Mouse (Mus musculus) liver, adult 2 months (tissue): ENCODE measurements around the gene Zfp719. TPM values are rescaled to one million over a fixed set of nuclear protein-coding genes. Genes with fewer than 3 reads are reported as not detected.

Experiments
- DNase-seq: peaks from one replicate; pipeline ENCODE4 v3.0.0-alpha.2; 2011; ENCODE audit warnings: low read depth, low spot score; ENCODE audit errors: extremely low read depth
- H3K27ac ChIP-seq: fragments of 200-500 bp; replicated peaks from 2 replicates; pipeline ENCODE4 v1.5.1; 2012; ENCODE audit warnings: low read depth, mild to moderate bottlenecking, control low read depth, inconsistent platforms, low read length; ENCODE audit not compliant: insufficient read depth
- H3K27me3 ChIP-seq: fragments of 200-500 bp; 2 replicates; pipeline ENCODE4 v1.6.1; 2012; ENCODE audit warnings: mild to moderate bottlenecking, moderate library complexity, low read length, inconsistent platforms; ENCODE audit not compliant: control insufficient read depth, insufficient read depth
- H3K36me3 ChIP-seq: fragments of 200-500 bp; 2 replicates; pipeline ENCODE4 v1.6.1; 2012; ENCODE audit warnings: low read length, inconsistent platforms; ENCODE audit not compliant: control insufficient read depth, insufficient read depth
- H3K4me1 ChIP-seq: fragments of 200-500 bp; 2 replicates; pipeline ENCODE4 v1.6.1; 2011; ENCODE audit warnings: low read length; ENCODE audit not compliant: control insufficient read depth, insufficient read depth
- H3K4me3 ChIP-seq: fragments of 200-500 bp; 2 replicates; pipeline ENCODE4 v1.5.1; 2011; ENCODE audit warnings: low read depth, mild to moderate bottlenecking, control low read depth, low read length, moderate library complexity; ENCODE audit not compliant: insufficient read depth
- H3K79me2 ChIP-seq: fragments of 200-500 bp; 2 replicates; pipeline ENCODE4 v1.6.1; 2012; ENCODE audit warnings: inconsistent platforms, mild to moderate bottlenecking, low read length, moderate library complexity; ENCODE audit not compliant: control insufficient read depth, insufficient read depth
- H3K9ac ChIP-seq: fragments of 200-500 bp; 2 replicates; pipeline ENCODE4 v1.6.1; 2012; ENCODE audit warnings: low read depth, mild to moderate bottlenecking, control low read depth, inconsistent platforms, low read length
- CTCF ChIP-seq: fragments of 200-500 bp; IDR thresholded peaks from 2 replicates; pipeline ENCODE4 v1.5.1; 2011; ENCODE audit warnings: low read depth, low read length, control low read depth
- POLR2A ChIP-seq: fragments of 200-500 bp; IDR thresholded peaks from 2 replicates; pipeline ENCODE4 v1.6.1; 2011; ENCODE audit warnings: low read length, control low read depth; ENCODE audit not compliant: insufficient read depth; ENCODE audit errors: extremely low read depth
- WGBS: fragments of 180-500 bp; shearing (Covaris S2); methylation state at CpG from one replicate; pipeline ENCODE4 v1.1.7; 2018; 5-methylcytosine and 5-hydroxymethylcytosine counted together
- polyA plus RNA-seq: library from polyadenylated mRNA; depleted of rRNA; stranded (reverse); fragments of >200 nt; gene quantifications from 2 replicates; pipeline ENCODE4 v1.2.3, GENCODE M21; 2012
- total RNA-seq: library from RNA; depleted of rRNA; stranded (reverse); fragments of >200 nt; gene quantifications from 2 replicates; pipeline ENCODE4 v1.2.3, GENCODE M21; 2014

Gene Zfp719
- total and polyA plus RNA-seq, 2 experiments: 0.59 to 3.9 TPM

DNA sequence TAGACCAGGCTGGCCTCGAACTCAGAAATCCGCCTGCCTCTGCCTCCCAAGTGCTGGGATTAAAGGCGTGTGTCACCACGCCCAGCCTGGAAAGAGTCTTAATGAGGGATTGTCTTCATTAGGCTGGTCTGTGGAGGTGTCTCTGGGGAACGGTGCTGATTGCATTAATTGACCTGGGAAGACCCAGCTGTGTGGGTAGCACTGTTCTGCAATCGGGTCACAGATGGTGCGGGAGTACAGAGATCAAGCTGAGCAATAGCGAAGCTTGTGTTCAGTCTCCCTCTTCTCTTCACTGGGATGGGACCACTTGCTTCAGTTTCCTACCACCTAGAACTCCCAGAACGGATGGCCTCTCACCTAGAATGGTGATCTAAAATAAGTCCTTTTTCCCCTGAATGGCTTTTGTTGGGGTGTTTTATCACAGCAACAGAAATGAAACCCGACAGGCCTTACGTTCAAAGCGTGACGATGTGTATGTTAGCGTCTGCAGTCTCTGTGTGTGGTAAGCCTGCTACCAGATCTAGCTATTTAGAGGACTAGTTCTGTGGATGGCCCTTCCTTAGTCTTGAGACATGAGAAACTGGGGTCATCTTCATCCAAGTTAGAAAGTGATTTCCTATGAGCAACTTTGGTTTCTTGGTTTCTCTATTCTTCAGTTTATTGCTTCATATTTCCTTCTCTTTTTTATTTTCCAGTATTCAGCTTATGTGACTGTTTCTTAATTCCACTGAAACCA lies 34.6 kb downstream of the Zfp719 start:
- Histone ChIP-seq H3K9ac (no peak overlapping the region), H3K4me1 (no peaks in the 10 kb centered on the region), H3K79me2 (no peaks in the 10 kb centered on the region), H3K27ac (no peak overlapping the region), H3K4me3 (no peak overlapping the region), H3K36me3 (no peaks in the 10 kb centered on the region), H3K27me3 (no peaks in the 10 kb centered on the region)
- no peak for TF ChIP-seq CTCF
- no peak for TF ChIP-seq POLR2A
- DNase-seq: peak; percentile 10
- 93% methylated on average over 14 of the region's 14 CpGs for WGBS

DNA sequence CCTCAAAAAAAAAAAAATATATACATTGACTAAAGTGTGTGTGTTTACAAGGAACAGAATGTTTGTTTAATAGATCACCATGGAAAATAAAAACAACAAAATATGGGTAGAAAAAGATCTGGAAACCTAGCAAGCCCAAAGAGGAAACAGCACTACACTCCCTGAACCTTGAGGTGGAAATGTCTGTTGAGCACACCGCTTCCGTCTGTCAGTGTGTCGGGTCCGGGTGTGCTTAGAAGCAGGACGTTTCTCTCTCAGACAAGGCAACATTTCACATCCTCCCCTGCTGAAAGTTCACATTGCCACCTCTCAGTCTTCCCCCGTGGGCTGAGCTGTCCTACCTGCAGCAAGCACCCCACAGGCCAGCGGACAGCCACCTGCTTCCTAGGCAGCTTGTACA lies 43.5 kb downstream of the Zfp719 start:
- no peak for DNase-seq
- no peak overlapping the region for H3K9ac ChIP-seq
- H3K79me2 ChIP-seq: no peaks in the 10 kb centered on the region
- TF ChIP-seq POLR2A (no peak), CTCF (no peak)
- no peaks in the 10 kb centered on the region; the same call in 1 of the 2 replicates for H3K4me1 ChIP-seq
- WGBS: 79% methylated on average over 7 of the region's 7 CpGs
- H3K27me3 ChIP-seq: no peaks in the 10 kb centered on the region
- H3K27ac ChIP-seq: no peak overlapping the region
- H3K36me3 ChIP-seq: no peaks in the 10 kb centered on the region
- no peak overlapping the region for H3K4me3 ChIP-seq

DNA sequence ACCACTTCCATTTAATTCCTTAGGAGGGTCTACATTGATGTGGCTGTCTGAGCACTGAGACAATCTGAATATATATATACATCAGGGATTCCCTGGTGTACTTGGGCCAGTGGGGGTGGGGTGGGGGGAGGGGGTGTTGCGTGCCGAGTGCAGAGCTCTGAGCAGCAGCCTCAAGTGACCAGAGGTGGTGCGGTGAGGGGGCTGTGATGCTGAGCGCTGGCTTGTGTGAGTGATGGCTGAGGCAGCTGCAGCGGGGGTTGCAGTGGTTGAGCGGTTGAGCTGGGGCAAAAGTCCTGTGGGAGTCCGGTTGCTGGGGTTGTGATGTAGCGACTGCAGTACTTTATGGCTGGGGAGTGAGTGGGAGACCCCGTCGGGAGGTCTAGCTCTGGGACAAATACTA lies 44.4 kb downstream of the Zfp719 start:
- H3K36me3 ChIP-seq: no peaks in the 10 kb centered on the region
- H3K4me3 ChIP-seq: no peak overlapping the region
- WGBS: 27% methylated on average over 10 of the region's 10 CpGs
- TF ChIP-seq POLR2A (no peak), CTCF (no peak)
- H3K27me3 ChIP-seq: no peaks in the 10 kb centered on the region
- H3K4me1 ChIP-seq: no peaks in the 10 kb centered on the region; the same call in 1 of the 2 replicates
- H3K9ac ChIP-seq: no peak overlapping the region
- DNase-seq: no peak
- H3K27ac ChIP-seq: no peak overlapping the region
- no peaks in the 10 kb centered on the region for H3K79me2 ChIP-seq

DNA sequence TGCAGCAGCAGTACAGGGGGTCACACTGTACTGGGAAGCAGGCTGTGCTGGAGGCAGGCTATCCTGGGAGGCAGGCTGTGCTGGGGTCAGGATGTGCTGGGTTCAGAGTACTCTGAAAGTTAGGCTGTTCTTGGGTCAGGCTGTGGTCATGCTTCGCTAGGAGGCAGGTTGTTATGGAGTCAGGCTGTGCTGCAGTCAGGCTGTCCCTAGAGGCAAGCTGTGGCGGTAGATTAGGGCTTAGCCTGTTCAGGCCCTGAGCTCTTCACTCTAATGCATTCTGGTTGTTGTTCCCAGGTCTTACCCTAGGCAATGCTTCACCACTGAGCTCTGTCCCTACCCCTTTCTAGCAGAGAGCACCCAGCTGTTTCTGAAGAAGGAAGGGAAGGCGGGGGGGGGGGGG lies 45.7 kb downstream of the Zfp719 start:
- 90% methylated on average over 3 of the region's 3 CpGs for WGBS
- Histone ChIP-seq H3K9ac (no peak overlapping the region), H3K36me3 (no peaks in the 10 kb centered on the region), H3K79me2 (no peaks in the 10 kb centered on the region), H3K27me3 (no peaks in the 10 kb centered on the region), H3K4me3 (no peak overlapping the region), H3K27ac (no peak overlapping the region), H3K4me1 (no peaks in the 10 kb centered on the region; the same call in 1 of the 2 replicates)
- no peak for DNase-seq
- TF ChIP-seq POLR2A: no peak
- TF ChIP-seq CTCF: no peak

DNA sequence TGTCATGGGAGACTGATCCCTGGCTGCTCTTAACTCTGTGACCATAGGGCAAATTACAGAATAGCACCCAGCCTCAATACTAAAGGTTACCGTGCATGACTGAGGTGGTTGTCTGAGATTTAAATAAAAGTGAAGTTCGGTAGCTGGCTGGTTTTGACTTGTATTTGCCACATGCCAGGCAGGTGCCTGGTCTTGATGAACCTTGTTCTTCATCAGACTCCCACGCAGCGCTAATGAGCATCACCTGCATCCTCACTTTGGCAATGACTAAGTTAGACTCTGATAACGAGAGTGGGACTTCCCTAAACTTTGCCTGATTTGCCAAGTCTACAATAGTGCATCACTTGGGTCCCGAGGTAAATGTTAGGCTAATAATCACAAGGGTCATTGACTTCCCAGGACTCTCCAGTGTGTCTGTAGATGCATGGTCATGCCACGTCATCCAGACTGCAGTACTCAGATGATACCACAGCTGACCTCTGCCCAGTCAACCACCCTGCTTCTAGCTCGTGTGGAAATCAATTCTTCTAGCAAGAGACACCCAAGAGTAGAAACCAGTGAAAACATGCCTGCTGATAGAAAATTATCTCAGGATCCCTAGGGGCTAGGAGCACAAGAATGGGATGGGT lies 46.5 kb downstream of the Zfp719 start:
- Histone ChIP-seq H3K4me3 (no peak overlapping the region), H3K9ac (no peak overlapping the region)
- 73% methylated on average over 8 of the region's 8 CpGs for WGBS

DNA sequence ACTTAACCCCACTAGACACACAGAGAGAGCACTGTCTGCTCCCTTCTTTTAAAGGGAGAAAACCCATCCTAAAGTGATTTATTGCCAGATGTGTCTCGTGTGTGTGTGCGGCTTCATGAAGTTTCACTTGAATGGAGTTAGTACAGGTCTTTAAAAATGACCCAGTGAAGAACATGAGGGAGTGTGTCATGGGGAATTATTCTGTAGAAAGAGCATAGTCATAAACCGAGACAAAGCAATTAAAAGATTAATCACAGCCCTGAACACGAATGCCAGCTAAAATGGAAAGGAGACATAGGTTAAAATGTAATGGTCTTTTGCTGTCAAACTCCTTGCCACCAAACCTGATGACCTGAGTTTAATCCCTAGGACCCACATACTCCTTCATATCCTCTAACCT lies 54.5 kb downstream of the Zfp719 start:
- no peak for DNase-seq
- Histone ChIP-seq H3K4me1 (no peaks in the 10 kb centered on the region), H3K9ac (no peak overlapping the region), H3K4me3 (no peak overlapping the region), H3K27me3 (no peaks in the 10 kb centered on the region; the same call in 1 of the 2 replicates), H3K27ac (no peak overlapping the region), H3K36me3 (no peaks in the 10 kb centered on the region), H3K79me2 (no peaks in the 10 kb centered on the region)
- TF ChIP-seq CTCF (no peak), POLR2A (no peak)
- WGBS: 77% methylated on average over 4 of the region's 4 CpGs

More for the DNA sequence above, 46.5 kb downstream of the Zfp719 start:
- no peak for DNase-seq
- TF ChIP-seq POLR2A: no peak
- TF ChIP-seq CTCF: no peak
- H3K4me1 ChIP-seq: no peaks in the 10 kb centered on the region; the same call in 1 of the 2 replicates
- no peaks in the 10 kb centered on the region for H3K27me3 ChIP-seq
- H3K79me2 ChIP-seq: no peaks in the 10 kb centered on the region
- H3K27ac ChIP-seq: no peak overlapping the region
- H3K36me3 ChIP-seq: no peaks in the 10 kb centered on the region
